Mouse (Mus musculus) heart, postnatal 0 days (tissue): Measurements from ENCODE around the gene Clip2.

Experiments used
- CTCF ChIP-seq: IDR thresholded peaks from 2 replicates; pipeline ENCODE4 v1.5.1; 2016; ENCODE audit warnings: antibody characterized with exemption, control low read depth, low read depth
- EP300 ChIP-seq: IDR thresholded peaks from 2 replicates; pipeline ENCODE4 v1.6.1; 2016; ENCODE audit warnings: antibody characterized with exemption, low read depth

GRCm38 (mm10) chr5:134439481-134439880 lies 112.8 kb downstream of the Clip2 start:
- TF ChIP-seq CTCF (no peak), EP300 (no peak)
